Mouse (Mus musculus) heart, adult 2 months (tissue): Measurements from ENCODE around the gene Lmf2. TPM values are rescaled to one million over a fixed set of nuclear protein-coding genes. Genes with fewer than 3 reads are reported as not detected.
A peak's percentile ranks its signal among the peaks of the same experiment; 100 is the strongest.

Experiments
- DNase-seq, 2 experiments: peaks; one replicate each; pipeline ENCODE4 v3.0.0; 2021
- H3K27ac ChIP-seq: fragments of 200-600 bp; 2 replicates; pipeline ENCODE4 v1.8.1; 2022
- H3K27me3 ChIP-seq: fragments of 200-500 bp; 2 replicates; pipeline ENCODE4 v1.6.1; 2012; ENCODE audit warnings: mild to moderate bottlenecking, low read length, inconsistent platforms, mixed read lengths; ENCODE audit not compliant: control insufficient read depth, insufficient read depth
- H3K36me3 ChIP-seq: fragments of 200-500 bp; 2 replicates; pipeline ENCODE4 v1.6.1; 2012; ENCODE audit warnings: low read length, inconsistent platforms; ENCODE audit not compliant: control insufficient read depth, insufficient read depth
- H3K4me1 ChIP-seq: fragments of 200-500 bp; 2 replicates; pipeline ENCODE4 v1.6.1; 2011; ENCODE audit warnings: low read length; ENCODE audit not compliant: control insufficient read depth, insufficient read depth
- H3K4me3 ChIP-seq: fragments of 200-600 bp; 2 replicates; pipeline ENCODE4 v1.8.1; 2022
- H3K79me2 ChIP-seq: fragments of 200-500 bp; replicated peaks from 2 replicates; pipeline ENCODE4 v1.6.1; 2012; ENCODE audit warnings: mild to moderate bottlenecking, inconsistent platforms, low read length, moderate library complexity, mixed read lengths; ENCODE audit not compliant: control insufficient read depth, insufficient read depth
- H3K9ac ChIP-seq: fragments of 200-500 bp; 2 replicates; pipeline ENCODE4 v1.6.1; 2012; ENCODE audit warnings: low read depth, mild to moderate bottlenecking, control low read depth, inconsistent platforms, low read length, mixed read lengths
- CTCF ChIP-seq: fragments of 200-600 bp; IDR thresholded peaks from 2 replicates; pipeline ENCODE4 v1.8.1; 2022; ENCODE audit warnings: antibody characterized with exemption, mild to moderate bottlenecking, moderate library complexity
- EP300 ChIP-seq: fragments of 200-500 bp; IDR thresholded peaks from 2 replicates; pipeline ENCODE4 v1.6.1; 2011; ENCODE audit warnings: low read depth, low read length, control low read depth; ENCODE audit not compliant: insufficient read depth
- POLR2A ChIP-seq: fragments of 200-500 bp; IDR thresholded peaks from 2 replicates; pipeline ENCODE4 v1.6.1; 2011; ENCODE audit warnings: mild to moderate bottlenecking, low read depth, low read length, control low read depth; ENCODE audit not compliant: insufficient read depth
- WGBS: fragments of 180-500 bp; shearing (Covaris S2); methylation state at CpG from one replicate; pipeline ENCODE4 v1.1.7; 2018; 5-methylcytosine and 5-hydroxymethylcytosine counted together
- intact Hi-C: fragments of 180-260 bp; cut with DNase I; formaldehyde crosslinking; loops from one replicate; pipeline ENCODE4 v1.15.1; 2025
- polyA plus RNA-seq: library from polyadenylated mRNA; depleted of rRNA; stranded (reverse); fragments of >200 nt; gene quantifications from 2 replicates; pipeline ENCODE4 v1.2.3, GENCODE M21; 2012
- total RNA-seq, 2 experiments: library from RNA; stranded (reverse); gene quantifications; 2 replicates each; pipeline ENCODE4 v1.2.3; 2021

Lmf2 gene
- total and polyA plus RNA-seq, 3 experiments = 25.7 to 33.3 (median 26.1) TPM

DNA sequence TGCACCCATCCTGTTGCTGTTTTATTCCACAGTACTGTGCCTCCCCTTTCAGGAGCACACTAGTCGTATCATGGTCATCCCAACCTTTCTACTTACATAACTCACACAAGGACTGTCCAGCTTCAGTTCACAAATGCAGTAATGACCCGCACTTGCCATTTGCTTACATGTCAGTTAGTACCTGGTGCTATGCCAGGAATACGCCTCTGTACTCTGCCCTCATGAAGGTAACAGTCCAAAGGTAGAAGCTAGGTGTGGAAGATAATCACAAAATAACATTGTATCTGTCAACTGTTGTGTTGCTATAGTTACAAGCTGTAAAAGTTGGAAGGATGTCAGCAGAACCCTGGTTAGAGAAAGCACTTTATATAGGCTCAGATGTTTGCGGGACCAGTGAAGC, 41.4 kb upstream of the Lmf2 start:
- no peak for TF ChIP-seq EP300
- H3K27me3 ChIP-seq = no peaks in the 10 kb centered on the region
- no peak overlapping the region for H3K4me3 ChIP-seq
- intact Hi-C loops = no loop called here
- no peaks in the 10 kb centered on the region for H3K79me2 ChIP-seq
- no peaks in the 10 kb centered on the region for H3K36me3 ChIP-seq
- no peak for DNase-seq
- WGBS = 86% methylated on average over 4 of the region's 4 CpGs
- no peak overlapping the region for H3K27ac ChIP-seq
- H3K9ac ChIP-seq = no peak overlapping the region
- peaks cover 3% of the 10 kb centered on the region for H3K4me1 ChIP-seq

GRCm38 (mm10) chr15:89390081-89390480, 34.6 kb upstream of the Lmf2 start:
- Histone ChIP-seq H3K27me3 (no peaks in the 10 kb centered on the region; the same call in 1 of the 2 replicates), H3K27ac (no peak overlapping the region), H3K36me3 (no peaks in the 10 kb centered on the region), H3K4me1 (no peaks in the 10 kb centered on the region), H3K4me3 (no peak overlapping the region), H3K79me2 (no peaks in the 10 kb centered on the region), H3K9ac (no peak overlapping the region)
- 94% methylated on average over 10 of the region's 10 CpGs for whole genome bisulfite sequencing
- TF ChIP-seq EP300 (no peak), POLR2A (no peak), CTCF (no peak)
- DNase-seq = no peak
- intact Hi-C loops = no loop called here

DNA sequence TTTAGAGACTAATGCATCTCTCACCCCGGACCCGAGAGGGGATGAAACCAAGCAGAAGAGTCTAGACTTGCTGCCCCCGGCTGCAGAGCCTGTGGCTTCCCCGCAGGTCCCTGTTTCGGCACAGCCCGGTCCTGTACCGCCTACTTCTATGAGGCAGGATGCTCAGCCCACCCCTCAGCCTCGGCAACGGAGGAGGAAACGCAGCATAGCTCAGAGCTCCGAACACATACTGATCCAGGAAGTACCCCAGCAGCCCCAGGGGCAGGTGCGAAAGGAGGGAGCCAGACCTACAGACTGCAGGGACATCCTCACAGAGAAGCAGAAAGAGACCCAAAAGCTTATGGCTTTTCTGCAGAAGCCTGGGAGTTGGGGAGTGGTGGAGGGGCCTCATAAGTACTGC, 31.7 kb upstream of the Lmf2 start:
- 33% methylated on average over 12 of the region's 12 CpGs for WGBS

DNA sequence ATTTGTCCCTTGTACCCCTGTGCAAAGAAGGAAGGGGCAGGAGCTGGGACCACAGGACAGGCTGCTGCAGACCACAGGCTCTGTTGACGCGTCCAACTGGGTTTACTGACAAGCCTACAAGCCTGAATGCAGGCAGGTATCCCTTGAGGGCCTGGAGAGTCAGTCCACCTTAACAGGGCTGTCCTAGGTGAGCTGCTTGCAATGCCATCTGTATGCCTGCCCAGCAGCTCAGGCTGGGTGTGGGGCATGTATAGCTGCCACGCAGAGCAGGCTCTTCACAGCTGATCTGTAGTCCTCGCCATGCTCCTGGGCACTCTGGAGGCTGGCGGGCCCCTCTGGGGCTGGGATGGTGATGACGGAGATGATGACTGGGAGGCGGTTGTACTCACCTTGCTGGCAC, 29.2 kb upstream of the Lmf2 start, which contains the start of gene Klhdc7b:
Klhdc7b (plus strand) TSS at position 301 of the 400 bp plus-strand sequence.
- no peaks in the 10 kb centered on the region for H3K36me3 ChIP-seq
- H3K4me1 ChIP-seq = no peaks in the 10 kb centered on the region
- intact Hi-C loops = no loop called here
- no peaks in the 10 kb centered on the region; the same call in 1 of the 2 replicates for H3K27me3 ChIP-seq
- H3K4me3 ChIP-seq = no peak within 1 kb of the TSS
- no peak for DNase-seq
- WGBS = 82% methylated on average over 7 of the region's 7 CpGs
- no peaks in the 10 kb centered on the region for H3K79me2 ChIP-seq
- no peak within 1 kb of the TSS for H3K9ac ChIP-seq
- TF ChIP-seq CTCF = no peak
- TF ChIP-seq EP300 = no peak
- TF ChIP-seq POLR2A = no peak
- H3K27ac ChIP-seq = no peak within 1 kb of the TSS

More for the DNA sequence above, 31.7 kb upstream of the Lmf2 start:
- H3K79me2 ChIP-seq = no peaks in the 10 kb centered on the region
- no peak overlapping the region for H3K9ac ChIP-seq
- DNase-seq = no peak
- H3K27me3 ChIP-seq = no peaks in the 10 kb centered on the region; the same call in 1 of the 2 replicates
- H3K4me3 ChIP-seq = no peak overlapping the region
- intact Hi-C loops = no loop called here
- H3K27ac ChIP-seq = no peak overlapping the region
- H3K4me1 ChIP-seq = no peaks in the 10 kb centered on the region
- no peak for TF ChIP-seq CTCF
- TF ChIP-seq POLR2A = no peak
- TF ChIP-seq EP300 = no peak
- H3K36me3 ChIP-seq = no peaks in the 10 kb centered on the region

DNA sequence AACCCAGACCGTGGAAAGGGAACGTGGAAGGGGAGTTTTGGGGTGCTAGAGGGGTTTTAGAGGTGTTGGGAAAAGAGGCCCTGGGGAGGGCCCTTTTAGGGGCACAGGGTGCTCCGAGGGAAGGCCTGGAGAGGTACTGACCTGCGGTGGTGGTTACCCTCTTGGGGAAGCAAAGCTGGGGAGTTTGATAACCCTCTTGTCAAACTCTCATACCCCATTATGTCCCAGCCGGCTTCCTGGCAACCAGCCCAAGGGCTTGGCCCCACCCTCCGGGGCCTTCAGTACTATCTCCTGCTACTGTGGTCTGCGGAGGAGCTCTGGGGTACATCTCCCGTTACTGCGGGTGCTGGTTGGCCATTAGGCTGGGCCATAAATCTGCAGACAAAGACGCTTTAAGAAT, 24.0 kb upstream of the Lmf2 start:
- no peaks in the 10 kb centered on the region for H3K79me2 ChIP-seq
- WGBS = 18% methylated on average over 10 of the region's 10 CpGs
- no peak overlapping the region for H3K9ac ChIP-seq
- peak overlapping the region; percentile 62 for H3K4me3 ChIP-seq
- H3K27me3 ChIP-seq = 0 out of 2 replicates have a peak, but pooled peaks cover 2% of the 10 kb centered on the region
- peak overlapping the region; percentile 87 for H3K27ac ChIP-seq
- H3K36me3 ChIP-seq = no peaks in the 10 kb centered on the region
- H3K4me1 ChIP-seq = no peaks in the 10 kb centered on the region
- DNase-seq = peak; percentile 28 to 59
- intact Hi-C loops = loop anchor here (10.0 kb wide), 1 partner anchor 235 kb away; the partner anchor contains the start of genes Mapk11 and Mapk12
- TF ChIP-seq POLR2A (no peak), CTCF (no peak), EP300 (no peak)

DNA sequence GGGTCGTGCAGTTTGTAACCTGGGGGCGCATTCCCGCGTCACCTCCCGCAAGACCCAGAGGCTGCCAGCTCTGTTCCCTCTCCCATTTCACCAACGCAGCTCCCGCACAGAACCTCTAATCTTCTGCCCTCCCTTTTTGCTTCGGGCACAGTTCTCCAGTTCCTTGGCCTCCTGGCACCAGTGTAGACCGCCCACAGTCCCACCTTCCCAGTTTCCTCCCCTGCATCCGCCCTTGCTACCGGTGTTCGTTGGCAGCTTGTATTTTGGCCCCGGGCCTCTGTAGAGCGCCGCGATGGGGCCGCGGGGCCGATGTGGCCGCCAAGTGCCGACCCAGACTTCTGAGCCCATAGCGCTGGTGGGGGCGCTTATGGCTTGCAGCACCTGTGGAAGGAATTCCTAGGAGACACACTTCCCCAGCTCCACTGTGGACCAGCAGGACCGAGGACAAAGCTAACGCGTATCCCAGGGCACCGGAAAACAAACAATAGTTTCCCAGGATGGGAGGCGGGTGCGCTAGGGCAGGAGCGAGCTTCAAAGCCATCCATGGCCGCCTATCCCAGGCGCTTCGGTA, 23.5 kb upstream of the Lmf2 start, which contains the start of gene Odf3b:
Odf3b (minus strand) TSS at position 452 of the 571 bp plus-strand sequence.
- H3K27ac ChIP-seq = peak within 1 kb of the TSS; percentile 87
- intact Hi-C loops = loop anchor here (10.0 kb wide), 1 partner anchor 234 kb away; the partner anchor contains the start of genes Mapk11 and Mapk12
- 0 out of 2 replicates have a peak, but pooled peaks cover 2% of the 10 kb centered on the region for H3K27me3 ChIP-seq

More for the DNA sequence above, 23.5 kb upstream of the Lmf2 start, which contains the start of gene Odf3b:
- TF ChIP-seq CTCF = no peak
- peak; percentile 45; the same call in 1 of the 2 replicates for TF ChIP-seq POLR2A
- no peak for TF ChIP-seq EP300
- Histone ChIP-seq H3K4me1 (no peaks in the 10 kb centered on the region), H3K9ac (peak within 1 kb of the TSS; percentile 35), H3K36me3 (no peaks in the 10 kb centered on the region), H3K79me2 (no peaks in the 10 kb centered on the region), H3K4me3 (peak within 1 kb of the TSS; percentile 62)
- under 1% methylated on average over 32 of the region's 33 CpGs for WGBS
- peak; percentile 72 for DNase-seq
